Mouse (Mus musculus) hindbrain, embryonic 10.5 days (tissue): ENCODE data around the gene Yipf1. TPM values are rescaled to one million over a fixed set of nuclear protein-coding genes. Genes with fewer than 3 reads are reported as not detected.

ENCODE experiments used
- DNase-seq: peaks from one replicate; pipeline ENCODE4 v3.0.0-alpha.2; 2017; ENCODE audit warnings: low spot score
- H3K27ac ChIP-seq: fragments of 300-500 bp; sonication (generic); 2 replicates; pipeline ENCODE4 v1.5.1; 2016; ENCODE audit warnings: mild to moderate bottlenecking, moderate library complexity
- H3K27me3 ChIP-seq: fragments of 300-500 bp; sonication (generic); 2 replicates; pipeline ENCODE4 v1.6.1; 2016; ENCODE audit warnings: mild to moderate bottlenecking; ENCODE audit not compliant: poor library complexity, insufficient read depth, severe bottlenecking
- H3K36me3 ChIP-seq: fragments of 300-500 bp; sonication (generic); 2 replicates; pipeline ENCODE4 v1.6.1; 2016; ENCODE audit warnings: mild to moderate bottlenecking, moderate library complexity
- H3K4me1 ChIP-seq: fragments of 300-500 bp; sonication (generic); replicated peaks from 2 replicates; pipeline ENCODE4 v1.6.1; 2016; ENCODE audit warnings: mild to moderate bottlenecking
- H3K4me3 ChIP-seq: fragments of 300-500 bp; sonication (generic); 2 replicates; pipeline ENCODE4 v1.5.1; 2016; ENCODE audit warnings: mild to moderate bottlenecking, moderate library complexity
- H3K9me3 ChIP-seq: fragments of 300-500 bp; sonication (generic); 2 replicates; pipeline ENCODE4 v1.6.1; 2016; ENCODE audit warnings: mild to moderate bottlenecking, moderate library complexity
- WGBS: fragments of 180-500 bp; shearing (Covaris S2); methylation state at CpG from one replicate; pipeline ENCODE4 v1.1.7; 2016; 5-methylcytosine and 5-hydroxymethylcytosine counted together
- polyA plus RNA-seq: library from polyadenylated mRNA; unstranded; fragments of >200 nt; fragmentation: Nextera tagmentation; extraction: Ambion mirVana; gene quantifications from 2 replicates; pipeline ENCODE4 v1.2.1, GENCODE M21; 2016

Gene Yipf1
- polyA plus RNA-seq, 1 experiment from 2014 or later, result 48.2 TPM

DNA sequence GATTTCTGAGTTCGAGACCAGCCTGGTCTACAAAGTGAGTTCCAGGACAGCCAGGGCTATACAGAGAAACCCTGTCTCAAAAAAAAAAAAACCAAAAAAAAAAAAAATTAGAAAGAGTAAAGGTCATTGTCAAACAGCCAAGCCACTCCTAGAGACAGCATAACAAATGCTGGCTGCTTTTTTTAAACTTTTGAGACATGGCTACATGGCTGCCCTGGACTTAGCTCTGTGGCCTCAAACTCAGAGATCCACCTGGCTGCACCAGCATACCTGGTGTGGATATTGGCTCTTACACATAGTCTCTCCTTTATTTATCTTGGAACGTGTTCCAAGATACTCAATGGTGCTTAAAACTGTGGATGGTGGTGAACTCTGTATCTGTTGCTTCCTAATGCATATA, 74.1 kb downstream of the Yipf1 start:
- no peak for DNase-seq
- Histone ChIP-seq H3K27ac (no peak overlapping the region), H3K4me1 (no peaks in the 10 kb centered on the region), H3K27me3 (no peaks in the 10 kb centered on the region), H3K4me3 (no peak overlapping the region), H3K9me3 (no peaks in the 10 kb centered on the region), H3K36me3 (peaks cover 97% of the 10 kb centered on the region)
- WGBS, result 98% methylated on average over 2 of the region's 2 CpGs

GRCm38 (mm10) chr4:107389345-107389744, 75.2 kb downstream of the Yipf1 start:
- Histone ChIP-seq H3K27me3 (no peaks in the 10 kb centered on the region), H3K9me3 (no peaks in the 10 kb centered on the region), H3K4me1 (no peaks in the 10 kb centered on the region), H3K4me3 (no peak overlapping the region), H3K27ac (no peak overlapping the region), H3K36me3 (peaks cover 97% of the 10 kb centered on the region)
- 96% methylated on average over 3 of the region's 3 CpGs for WGBS
- no peak for DNase-seq

GRCm38 (mm10) chr4:107393771-107394170, 79.6 kb downstream of the Yipf1 start:
- no peak for DNase-seq
- Histone ChIP-seq H3K27me3 (no peaks in the 10 kb centered on the region), H3K27ac (no peak overlapping the region), H3K4me3 (no peak overlapping the region), H3K4me1 (no peaks in the 10 kb centered on the region), H3K9me3 (no peaks in the 10 kb centered on the region), H3K36me3 (peaks cover 99% of the 10 kb centered on the region)
- WGBS, result 97% methylated on average over 2 of the region's 2 CpGs

Other genes starting within 250 kb of the Yipf1 start
- gene Mrpl37, start 247.5 kb upstream of the Yipf1 start, polyA plus RNA-seq, result 116 and 121 TPM in 2 replicates
- gene Cyb5rl, start 247.4 kb upstream of the Yipf1 start, polyA plus RNA-seq, result 7.6 and 8.9 TPM in 2 replicates
- 0.30 TPM in 2 replicates for gene Cdcp2, start 217.5 kb upstream of the Yipf1 start, polyA plus RNA-seq
- 289 and 340 TPM in 2 replicates for gene Tmem59, start 136.0 kb upstream of the Yipf1 start, polyA plus RNA-seq
- 23.1 and 30.2 TPM in 2 replicates for gene Tceanc2, start 135.2 kb upstream of the Yipf1 start, polyA plus RNA-seq
- gene Ldlrad1, start 105.2 kb upstream of the Yipf1 start, polyA plus RNA-seq, result not detected in 2 replicates
- 76.5 and 83.5 TPM in 2 replicates for gene Lrrc42, start 60.8 kb upstream of the Yipf1 start, polyA plus RNA-seq
- 24.5 and 36.3 TPM in 2 replicates for gene Hspb11, start 60.8 kb upstream of the Yipf1 start, polyA plus RNA-seq
- gene Dio1, start 7.2 kb upstream of the Yipf1 start, polyA plus RNA-seq, result not detected in 2 replicates
- 35.1 and 48.3 TPM in 2 replicates for gene Ndc1, start 53.4 kb downstream of the Yipf1 start, polyA plus RNA-seq
- gene Glis1, start 120.2 kb downstream of the Yipf1 start, polyA plus RNA-seq, result 2.9 and 6.3 TPM in 2 replicates